In the genomic region with DNA sequence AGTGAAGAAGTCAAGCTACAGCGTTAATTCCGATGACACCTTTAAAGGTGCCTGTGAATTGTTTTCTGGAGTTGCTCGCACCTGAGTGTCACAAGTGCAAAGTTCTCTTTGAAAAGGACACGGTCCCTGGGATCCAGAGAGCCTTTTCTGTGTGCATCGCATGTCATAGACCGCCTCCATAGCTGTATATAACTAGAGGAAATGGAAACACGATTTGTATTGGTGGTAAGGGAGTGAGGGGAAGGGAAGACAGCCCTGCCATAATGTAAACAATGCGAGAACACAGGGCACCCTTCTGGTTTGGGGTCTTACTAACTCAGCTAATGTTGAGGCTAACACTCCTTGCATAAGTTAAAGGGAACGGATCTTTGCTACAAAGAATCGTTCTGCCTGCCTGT, we compare ENCODE assay signal across 8 mouse cellular contexts. TPM values are rescaled to one million over a fixed set of nuclear protein-coding genes. Genes with fewer than 3 reads are reported as not detected.
DNase-seq lines count a peak whose midpoint lies in the region; ATAC-seq lines count a peak whose summit lies in the region.

No protein-coding gene starts in this region.

- peak overlapping the region; percentile 92 for H3K9ac ChIP-seq in kidney, embryonic 15.5 days
- H3K9ac ChIP-seq in hindbrain, embryonic 15.5 days = peak overlapping the region; percentile 73
- peak overlapping the region; percentile 80 for H3K9ac ChIP-seq in midbrain, embryonic 13.5 days (replicated peaks)

- peak overlapping the region; percentile 91 for H3K4me2 ChIP-seq in kidney, embryonic 15.5 days
- H3K4me2 ChIP-seq in hindbrain, embryonic 15.5 days = peak overlapping the region; percentile 84
- peak overlapping the region; percentile 63 for H3K4me2 ChIP-seq in midbrain, embryonic 13.5 days (replicated peaks)

- WGBS in kidney, embryonic 15.5 days = 11% methylated on average over 10 of the region's 10 CpGs
- 21% methylated on average over 10 of the region's 10 CpGs for WGBS in hindbrain, embryonic 15.5 days
- WGBS in midbrain, embryonic 13.5 days = 23% methylated on average over 10 of the region's 10 CpGs

- ATAC-seq in kidney, embryonic 15.5 days (replicated peaks; ENCODE audit: low FRiP score) = peak; percentile 54; the same call in 1 of the 2 replicates
- ATAC-seq in hindbrain, embryonic 15.5 days (ENCODE audit: low FRiP score, low read depth) = peak; percentile 47; the same call in 1 of the 2 replicates
- peak; percentile 47; the same call in 1 of the 2 replicates for ATAC-seq in midbrain, embryonic 13.5 days

- peaks cover 15% of the 10 kb centered on the region for H3K4me1 ChIP-seq in kidney, embryonic 15.5 days
- H3K4me1 ChIP-seq in brown adipose tissue, adult 24 weeks (ENCODE audit: control insufficient read depth, insufficient read depth, insufficient read length, low read length) = no peaks in the 10 kb centered on the region
- H3K4me1 ChIP-seq in hindbrain, embryonic 15.5 days (replicated peaks) = peaks cover 8% of the 10 kb centered on the region
- peaks cover 10% of the 10 kb centered on the region for H3K4me1 ChIP-seq in midbrain, embryonic 13.5 days (replicated peaks)

- peak overlapping the region; percentile 85 for H3K4me3 ChIP-seq in kidney, embryonic 15.5 days (replicated peaks)
- H3K4me3 ChIP-seq in brown adipose tissue, adult 24 weeks (ENCODE audit: insufficient read depth, low read depth, low read length) = peak overlapping the region; percentile 93
- peak overlapping the region; percentile 63 for H3K4me3 ChIP-seq in hindbrain, embryonic 15.5 days
- peak overlapping the region; percentile 61 for H3K4me3 ChIP-seq in midbrain, embryonic 13.5 days (replicated peaks)

- H3K9me3 ChIP-seq in kidney, embryonic 15.5 days (replicated peaks) = no peaks in the 10 kb centered on the region
- H3K9me3 ChIP-seq in hindbrain, embryonic 15.5 days = no peaks in the 10 kb centered on the region
- H3K9me3 ChIP-seq in midbrain, embryonic 13.5 days = no peaks in the 10 kb centered on the region

- no peaks in the 10 kb centered on the region for H3K27me3 ChIP-seq in kidney, embryonic 15.5 days
- no peaks in the 10 kb centered on the region for H3K27me3 ChIP-seq in hindbrain, embryonic 15.5 days
- no peaks in the 10 kb centered on the region for H3K27me3 ChIP-seq in midbrain, embryonic 13.5 days

- DNase-seq in kidney, adult 9 months = no peak
- DNase-seq in adrenal gland, adult 18-20 months (ENCODE audit: low spot score in 2 of 2) = no peak
- DNase-seq in kidney, postnatal 14 days = no peak
- DNase-seq in spleen, postnatal 4 days (ENCODE audit: low spot score in 2 of 2) = no peak

- peaks cover 3% of the 10 kb centered on the region; the same call in 1 of the 2 replicates for H3K36me3 ChIP-seq in kidney, embryonic 15.5 days
- no peaks in the 10 kb centered on the region for H3K36me3 ChIP-seq in hindbrain, embryonic 15.5 days
- H3K36me3 ChIP-seq in midbrain, embryonic 13.5 days = no peaks in the 10 kb centered on the region

- peak overlapping the region; percentile 97 for H3K27ac ChIP-seq in kidney, embryonic 15.5 days
- 0 out of 2 replicates have a peak overlapping the region, but pooled peaks have one; percentile 86 for H3K27ac ChIP-seq in brown adipose tissue, adult 24 weeks (replicated peaks; ENCODE audit: low read depth, low read length)
- peak overlapping the region; percentile 91 for H3K27ac ChIP-seq in hindbrain, embryonic 15.5 days (replicated peaks)
- H3K27ac ChIP-seq in midbrain, embryonic 13.5 days = peak overlapping the region; percentile 90; the same call in 1 of the 2 replicates

RNA-seq across cellular contexts. Expression of a gene that starts 0.7 kb away (rescaled TPM):
- polyA plus RNA-seq in kidney, embryonic 15.5 days (2015; fragmentation: Nextera tagmentation; extraction: Ambion mirVana) = 21.3 and 23.4 TPM in 2 replicates
- polyA plus RNA-seq in brown adipose tissue, adult 24 weeks (2012; ENCODE audit: insufficient read depth, insufficient read length, missing spikeins) = 4.2 and 5.0 TPM in 2 replicates
- polyA plus RNA-seq in hindbrain, embryonic 15.5 days (2015; fragmentation: Nextera tagmentation; extraction: Ambion mirVana) = 8.9 and 9.9 TPM in 2 replicates
- polyA plus RNA-seq in midbrain, embryonic 13.5 days (2015; fragmentation: Nextera tagmentation; extraction: Ambion mirVana) = 13.2 and 14.3 TPM in 2 replicates
- total RNA-seq in adrenal gland, adult 18-20 months (2021) = 10 to 100 TPM; 15.0 to 16.1 TPM

RNA-seq across cellular contexts. Expression of a gene that starts 55.0 kb away (rescaled TPM):
- 567 and 614 TPM in 2 replicates for polyA plus RNA-seq in kidney, embryonic 15.5 days (2015; fragmentation: Nextera tagmentation; extraction: Ambion mirVana)
- 603 and 650 TPM in 2 replicates for polyA plus RNA-seq in brown adipose tissue, adult 24 weeks (2012; ENCODE audit: insufficient read depth, insufficient read length, missing spikeins)
- 158 and 189 TPM in 2 replicates for polyA plus RNA-seq in hindbrain, embryonic 15.5 days (2015; fragmentation: Nextera tagmentation; extraction: Ambion mirVana)
- polyA plus RNA-seq in midbrain, embryonic 13.5 days (2015; fragmentation: Nextera tagmentation; extraction: Ambion mirVana) = 96.0 and 115 TPM in 2 replicates
- total RNA-seq in adrenal gland, adult 18-20 months (2021) = 100 to 1,000 TPM; 340 to 537 TPM
